Mouse (Mus musculus) heart, embryonic 11.5 days (tissue): ENCODE results near the gene Gle1. TPM values are rescaled to one million over a fixed set of nuclear protein-coding genes. Genes with fewer than 3 reads are reported as not detected.

Experiments used
- ATAC-seq: fragments of 200-750 bp; cut with Nextera tagmentation; replicated peaks from 2 replicates; pipeline ENCODE4 v1.8.0; 2017; ENCODE audit warnings: moderate library complexity; ENCODE audit not compliant: insufficient number of reproducible peaks, low FRiP score, low TSS enrichment
- H3K27ac ChIP-seq: fragments of 300-500 bp; sonication (generic); 2 replicates; pipeline ENCODE4 v1.5.1; 2014; ENCODE audit warnings: mild to moderate bottlenecking, low read depth, low read length
- H3K27me3 ChIP-seq: fragments of 300-500 bp; sonication (generic); 2 replicates; pipeline ENCODE4 v1.6.1; 2014; ENCODE audit warnings: mild to moderate bottlenecking, low read length, mixed read lengths; ENCODE audit not compliant: control insufficient read depth, insufficient read depth
- H3K36me3 ChIP-seq: fragments of 300-500 bp; sonication (generic); 2 replicates; pipeline ENCODE4 v1.6.1; 2014; ENCODE audit warnings: mild to moderate bottlenecking, low read length, moderate library complexity, mixed read lengths; ENCODE audit not compliant: control insufficient read depth, insufficient read depth
- H3K4me1 ChIP-seq: fragments of 300-500 bp; sonication (generic); 2 replicates; pipeline ENCODE4 v1.6.1; 2014; ENCODE audit warnings: low read length; ENCODE audit not compliant: control insufficient read depth, insufficient read depth
- H3K4me2 ChIP-seq: fragments of 300-500 bp; sonication (generic); 2 replicates; pipeline ENCODE4 v1.6.1; 2014; ENCODE audit warnings: mild to moderate bottlenecking, moderate library complexity
- H3K4me3 ChIP-seq: fragments of 300-500 bp; sonication (generic); 2 replicates; pipeline ENCODE4 v1.5.1; 2014; ENCODE audit warnings: low read depth, low read length
- H3K9ac ChIP-seq: fragments of 300-500 bp; sonication (generic); 2 replicates; pipeline ENCODE4 v1.6.1; 2014; ENCODE audit warnings: mild to moderate bottlenecking, low read depth, low read length, moderate library complexity
- H3K9me3 ChIP-seq: fragments of 300-500 bp; sonication (generic); replicated peaks from 2 replicates; pipeline ENCODE4 v1.6.1; 2016; ENCODE audit warnings: low read length; ENCODE audit not compliant: control insufficient read depth
- WGBS: fragments of 180-500 bp; shearing (Covaris S2); extraction: QIAGEN DNeasy Blood & Tissue Kit; methylation state at CpG from one replicate; pipeline ENCODE4 v1.1.7; 2014; ENCODE audit not compliant: insufficient replicate concordance; 5-methylcytosine and 5-hydroxymethylcytosine counted together
- polyA plus RNA-seq: library from polyadenylated mRNA; unstranded; fragments of >200 nt; fragmentation: Nextera tagmentation; extraction: Ambion mirVana; gene quantifications from 2 replicates; pipeline ENCODE4 v1.2.1, GENCODE M21; 2014

Gle1 gene
- polyA plus RNA-seq, 1 experiment from 2014 or later = 34.3 TPM

- peaks cover 5% of the 10 kb centered on the region; the same call in 1 of the 2 replicates for H3K4me1 ChIP-seq
- H3K27ac ChIP-seq = no peak overlapping the region
- H3K4me2 ChIP-seq = no peak overlapping the region
- H3K27me3 ChIP-seq = no peaks in the 10 kb centered on the region
- 93% methylated on average over 7 of the region's 7 CpGs for WGBS
- no peak overlapping the region for H3K4me3 ChIP-seq
- peaks cover 29% of the 10 kb centered on the region for H3K36me3 ChIP-seq
- no peak for ATAC-seq
- H3K9ac ChIP-seq = no peak overlapping the region
- H3K9me3 ChIP-seq = no peaks in the 10 kb centered on the region
Measured at GRCm38 (mm10) chr2:29940826-29941225, 5.6 kb downstream of the Gle1 start.

DNA sequence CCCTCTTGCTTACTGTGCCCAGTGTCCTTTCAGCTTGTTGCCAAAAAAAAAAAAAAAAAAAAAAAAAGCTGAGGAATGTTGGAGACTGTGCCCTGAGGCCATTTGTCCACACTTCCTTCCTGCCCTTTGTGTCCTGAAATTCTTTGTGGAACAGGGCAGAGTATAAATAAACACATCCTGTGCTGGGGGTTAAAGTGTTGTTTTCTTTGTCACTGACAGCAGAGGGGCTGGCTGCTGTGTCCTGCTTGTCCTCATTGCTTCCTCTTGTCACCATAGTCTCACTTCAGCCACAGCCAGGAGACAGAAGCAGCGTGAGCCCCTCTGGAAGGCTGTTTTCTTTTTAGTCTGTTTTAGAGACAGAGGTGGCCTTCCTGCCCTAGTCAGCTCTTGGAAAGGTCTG lies 9.5 kb downstream of the Gle1 start:
- H3K36me3 ChIP-seq = peaks cover 29% of the 10 kb centered on the region
- WGBS = 15% methylated on average over 1 of the region's 1 CpGs
- H3K4me1 ChIP-seq = peaks cover 5% of the 10 kb centered on the region; the same call in 1 of the 2 replicates
- peak overlapping the region; percentile 54; the same call in 1 of the 2 replicates for H3K9ac ChIP-seq
- no peak overlapping the region for H3K4me2 ChIP-seq
- peak overlapping the region; percentile 88 for H3K27ac ChIP-seq
- peak; percentile 80; the same call in 1 of the 2 replicates for ATAC-seq
- no peaks in the 10 kb centered on the region for H3K9me3 ChIP-seq
- H3K4me3 ChIP-seq = no peak overlapping the region
- no peaks in the 10 kb centered on the region for H3K27me3 ChIP-seq

DNA sequence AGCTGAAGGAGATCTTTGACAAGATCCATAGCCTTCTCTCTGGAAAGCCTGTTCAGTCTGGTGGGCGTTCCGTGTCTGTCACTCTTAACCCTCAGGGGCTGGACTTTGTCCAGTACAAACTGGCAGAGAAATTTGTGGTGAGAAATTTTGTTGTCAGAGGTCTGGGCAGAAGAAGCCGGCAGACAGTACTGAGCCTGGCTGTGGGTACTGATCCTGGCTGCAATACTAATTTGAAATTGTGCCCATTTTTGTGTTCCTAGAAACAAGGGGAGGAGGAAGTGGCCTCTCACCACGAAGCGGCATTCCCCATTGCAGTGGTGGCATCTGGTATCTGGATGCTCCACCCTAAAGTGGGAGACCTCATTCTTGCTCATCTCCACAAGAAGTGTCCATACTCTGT lies 13.7 kb downstream of the Gle1 start:
- no peak for ATAC-seq
- no peak overlapping the region for H3K9ac ChIP-seq
- H3K36me3 ChIP-seq = peaks cover 35% of the 10 kb centered on the region
- H3K4me3 ChIP-seq = no peak overlapping the region
- no peaks in the 10 kb centered on the region for H3K27me3 ChIP-seq
- H3K4me2 ChIP-seq = no peak overlapping the region
- H3K4me1 ChIP-seq = peaks cover 5% of the 10 kb centered on the region; the same call in 1 of the 2 replicates
- H3K9me3 ChIP-seq = no peaks in the 10 kb centered on the region
- no peak overlapping the region for H3K27ac ChIP-seq
- WGBS = 91% methylated on average over 5 of the region's 5 CpGs

DNA sequence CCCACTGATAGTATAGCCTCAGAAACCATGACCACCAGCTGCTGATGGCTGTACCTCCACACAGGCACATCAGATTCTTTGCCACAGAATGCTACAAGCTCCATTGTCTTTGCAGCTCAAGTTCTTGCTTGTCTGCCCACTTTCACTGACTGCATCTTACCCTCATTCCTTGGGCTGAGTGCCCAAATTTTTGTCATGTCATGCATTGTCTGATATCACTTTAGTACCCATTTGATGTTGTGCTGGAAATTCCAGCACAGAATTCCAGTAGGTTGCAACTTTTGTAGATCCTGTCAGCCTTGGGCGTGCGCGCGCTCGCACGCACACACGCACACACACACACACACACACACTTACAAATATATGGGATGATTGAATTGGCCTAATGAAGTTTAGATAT lies 26.0 kb downstream of the Gle1 start:
- WGBS = 93% methylated on average over 7 of the region's 7 CpGs
- Histone ChIP-seq H3K4me2 (no peak overlapping the region), H3K9me3 (no peaks in the 10 kb centered on the region), H3K4me3 (no peak overlapping the region), H3K9ac (no peak overlapping the region), H3K27ac (no peak overlapping the region), H3K27me3 (no peaks in the 10 kb centered on the region), H3K36me3 (peaks cover 10% of the 10 kb centered on the region; the same call in 1 of the 2 replicates), H3K4me1 (peaks cover 6% of the 10 kb centered on the region)
- no peak for ATAC-seq

- H3K9me3 ChIP-seq = no peaks in the 10 kb centered on the region
- peak overlapping the region; percentile 78 for H3K4me2 ChIP-seq
- H3K36me3 ChIP-seq = no peaks in the 10 kb centered on the region; the same call in 1 of the 2 replicates
- H3K9ac ChIP-seq = peak overlapping the region; percentile 99
- H3K27me3 ChIP-seq = no peaks in the 10 kb centered on the region
- 14% methylated on average over 10 of the region's 10 CpGs for WGBS
- peaks cover 28% of the 10 kb centered on the region for H3K4me1 ChIP-seq
- H3K27ac ChIP-seq = peak overlapping the region; percentile 93
- ATAC-seq = no peak
- H3K4me3 ChIP-seq = peak overlapping the region; percentile 96
Measured at GRCm38 (mm10) chr2:29964354-29965249, 29.4 kb downstream of the Gle1 start.

GRCm38 (mm10) chr2:29965250-29965843 lies 30.1 kb downstream of the Gle1 start, which contains the start of gene Sptan1:
TSS of gene Sptan1 (plus strand) at chr2:29965560.
- Histone ChIP-seq H3K36me3 (no peaks in the 10 kb centered on the region; the same call in 1 of the 2 replicates), H3K4me3 (peak within 1 kb of the TSS; percentile 96), H3K9ac (peak within 1 kb of the TSS; percentile 99), H3K9me3 (no peaks in the 10 kb centered on the region), H3K27me3 (no peaks in the 10 kb centered on the region), H3K4me2 (peak within 1 kb of the TSS; percentile 78), H3K27ac (peak within 1 kb of the TSS; percentile 93), H3K4me1 (peaks cover 31% of the 10 kb centered on the region)
- peak; percentile 96 for ATAC-seq
- WGBS = 0% methylated on average over 74 of the region's 82 CpGs

DNA sequence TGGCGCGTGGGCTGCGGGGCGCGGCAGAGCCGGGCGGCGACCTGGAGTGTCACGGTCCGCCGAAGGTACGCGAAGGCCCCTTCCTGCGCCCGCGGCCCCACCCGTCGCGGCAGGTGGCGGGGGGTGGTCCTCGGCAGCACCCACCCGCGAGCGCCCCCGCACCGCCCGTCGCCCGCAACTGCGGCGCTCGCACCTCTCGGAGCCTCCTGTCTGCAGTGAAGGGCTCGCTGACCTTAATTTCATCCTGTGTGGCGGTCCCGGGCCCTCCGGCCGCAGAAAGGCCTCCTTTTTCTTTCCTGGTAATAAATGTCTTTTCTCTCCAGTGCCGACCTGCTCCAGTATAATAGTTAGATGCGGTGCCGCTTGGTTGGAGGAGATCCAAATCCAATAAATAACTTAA lies 30.7 kb downstream of the Gle1 start:
- peaks cover 31% of the 10 kb centered on the region for H3K4me1 ChIP-seq

DNA sequence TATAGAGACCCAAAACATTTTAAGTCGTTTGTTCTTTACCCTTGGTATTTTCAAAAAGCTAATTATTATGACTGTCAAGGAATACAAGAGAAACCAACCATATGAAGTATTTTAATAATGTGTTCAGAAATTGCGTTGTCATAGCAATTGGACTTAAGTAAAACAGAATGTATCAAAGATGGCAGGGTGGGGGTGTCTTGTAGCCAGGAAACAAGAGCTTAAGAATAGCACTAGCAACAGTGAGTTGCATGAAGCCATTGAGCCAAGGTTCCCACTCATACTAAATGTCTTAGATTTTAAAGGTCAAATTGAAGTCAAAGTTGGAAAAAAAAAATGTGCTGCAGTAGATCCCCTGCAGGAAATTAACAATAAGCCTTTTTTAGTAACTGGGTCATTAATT lies 31.6 kb downstream of the Gle1 start:
- H3K27ac ChIP-seq = peak overlapping the region; percentile 63; the same call in 1 of the 2 replicates

More for the DNA sequence above, 30.7 kb downstream of the Gle1 start:
- H3K27me3 ChIP-seq = no peaks in the 10 kb centered on the region
- H3K4me2 ChIP-seq = peak overlapping the region; percentile 78
- H3K9me3 ChIP-seq = no peaks in the 10 kb centered on the region
- no peaks in the 10 kb centered on the region; the same call in 1 of the 2 replicates for H3K36me3 ChIP-seq
- H3K27ac ChIP-seq = peak overlapping the region; percentile 93
- ATAC-seq = peak; percentile 16; the same call in 1 of the 2 replicates
- peak overlapping the region; percentile 99 for H3K9ac ChIP-seq
- peak overlapping the region; percentile 96 for H3K4me3 ChIP-seq
- 2% methylated on average over 33 of the region's 41 CpGs for WGBS

More for the DNA sequence above, 31.6 kb downstream of the Gle1 start:
- ATAC-seq = no peak
- no peaks in the 10 kb centered on the region for H3K9me3 ChIP-seq
- 74% methylated on average over 2 of the region's 2 CpGs for WGBS
- peak overlapping the region; percentile 78 for H3K4me2 ChIP-seq
- no peaks in the 10 kb centered on the region; the same call in 1 of the 2 replicates for H3K36me3 ChIP-seq
- no peaks in the 10 kb centered on the region for H3K27me3 ChIP-seq
- H3K4me3 ChIP-seq = peak overlapping the region; percentile 96
- peaks cover 34% of the 10 kb centered on the region for H3K4me1 ChIP-seq
- peak overlapping the region; percentile 99 for H3K9ac ChIP-seq
